Mouse (Mus musculus) heart, postnatal 10 days (tissue): ENCODE measurements around the gene Dbil5. TPM values are rescaled to one million over a fixed set of nuclear protein-coding genes. Genes with fewer than 3 reads are reported as not detected.

Source experiments
- DNase-seq, 2 experiments: peaks; one replicate each; pipeline ENCODE4 v3.0.0; 2021
- intact Hi-C: fragments of 180-260 bp; cut with DNase I; formaldehyde crosslinking; loops from one replicate; pipeline ENCODE4 v1.15.1; 2025
- total RNA-seq, 2 experiments: library from RNA; stranded (reverse); gene quantifications; 2 replicates each; pipeline ENCODE4 v1.2.3; 2021

The Dbil5 gene
- total RNA-seq, 2 experiments from 2014 or later = 0.50 TPM; not detected in 1

DNA sequence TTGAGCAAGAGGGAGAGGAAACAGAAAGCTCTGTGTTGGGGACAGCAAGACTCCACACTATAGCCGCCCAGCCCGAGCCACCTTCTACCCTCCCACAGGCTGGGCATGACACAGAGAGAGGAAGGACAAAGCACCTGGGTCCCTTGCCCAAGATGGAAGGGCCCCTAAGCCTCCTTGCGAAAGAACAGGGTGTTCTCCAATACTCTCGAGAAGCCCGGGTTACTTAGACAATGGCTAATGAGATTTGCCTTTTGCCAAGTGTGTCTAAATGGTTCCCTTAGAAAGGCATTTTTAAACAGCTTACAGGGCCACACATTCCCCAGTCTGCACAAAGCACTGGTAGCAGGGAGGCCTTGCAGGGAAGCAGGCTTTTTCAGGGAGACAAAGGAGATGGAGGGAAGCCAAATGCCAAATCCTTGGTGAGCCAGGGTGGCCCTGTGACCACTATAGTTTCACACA lies 50.6 kb downstream of the Dbil5 start:
- DNase-seq = no peak
- intact Hi-C loops = no loop called here

Other genes starting within 250 kb of the Dbil5 start
- not detected for gene 1700016K19Rik, start 217.7 kb upstream of the Dbil5 start, total RNA-seq
- 10 to 100 TPM; 66.9 to 74.5 TPM for gene Rflnb, start 189.8 kb upstream of the Dbil5 start, total RNA-seq
- 10 to 100 TPM; 31.0 to 32.7 TPM for gene Vps53, start 38.0 kb upstream of the Dbil5 start, total RNA-seq
- gene Fam57a, start 37.9 kb upstream of the Dbil5 start, total RNA-seq = 1 to 10 TPM; 8.0 to 8.3 TPM
- gene Gemin4, start 56 bp downstream of the Dbil5 start, total RNA-seq = 1 to 10 TPM; 3.1 to 5.9 TPM
- gene Mrm3, start 26.1 kb downstream of the Dbil5 start, total RNA-seq = 10 to 100 TPM; 17.4 to 19.2 TPM
- gene Glod4, start 26.1 kb downstream of the Dbil5 start, total RNA-seq = 10 to 100 TPM; 51.3 to 53.7 TPM
- gene Nxn, start 181.5 kb downstream of the Dbil5 start, total RNA-seq = 10 to 100 TPM; 15.7 to 17.4 TPM
- gene Timm22, start 189.3 kb downstream of the Dbil5 start, total RNA-seq = 10 to 100 TPM; 43.4 to 51.7 TPM